Mouse (Mus musculus): Measurements from ENCODE around the gene Tex33.

The Tex33 gene

DNA sequence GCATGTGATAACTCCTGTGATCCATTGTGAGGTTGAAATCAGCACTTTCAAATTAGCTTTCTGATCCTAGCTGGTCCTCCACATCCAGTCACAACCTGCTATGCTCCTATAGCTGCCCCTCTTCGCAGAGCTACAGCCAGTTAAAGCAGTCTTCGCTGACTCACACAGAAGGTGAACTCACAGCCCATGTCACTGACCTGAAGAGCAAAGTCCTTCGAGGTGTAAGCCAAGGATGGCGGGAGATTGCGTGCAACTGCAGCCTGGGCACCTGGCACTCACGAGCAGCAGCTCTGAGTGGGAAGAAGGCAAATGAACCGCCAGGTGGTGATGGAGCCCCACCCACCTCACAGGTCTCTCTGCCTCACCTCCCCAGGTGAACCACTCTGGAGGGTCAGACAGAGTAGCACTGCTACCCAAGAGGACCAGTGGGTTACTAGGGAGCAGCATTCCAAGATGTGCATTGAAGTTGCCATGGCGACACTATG lies at the start of gene Tex33:
Gene Tex33, minus strand, starts transcription at position 435 of the 485 bp plus-strand sequence.
- no peak for DNase-seq (ENCODE audit: low spot score)

DNA sequence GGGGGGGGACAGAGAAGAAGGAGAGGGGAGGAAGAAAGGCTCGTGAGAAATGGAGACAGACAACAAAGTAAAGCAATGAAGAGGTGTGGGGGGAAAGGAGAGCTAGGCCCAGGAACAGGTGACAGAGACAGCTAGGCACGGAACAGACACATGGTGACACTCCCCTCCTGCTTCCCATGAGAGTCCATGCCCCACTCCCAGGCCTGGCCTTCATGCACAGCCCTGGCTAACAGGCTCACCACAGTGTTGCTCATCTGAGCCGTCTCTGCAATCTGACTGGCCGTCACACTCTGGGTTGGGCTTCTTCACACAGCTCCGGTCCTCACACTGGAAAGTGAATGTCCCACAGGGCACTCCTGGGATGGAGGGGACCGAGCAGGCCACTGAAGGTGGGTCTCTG lies 48.1 kb upstream of the Tex33 start:
- DNase-seq (ENCODE audit: low spot score), result no peak

DNA sequence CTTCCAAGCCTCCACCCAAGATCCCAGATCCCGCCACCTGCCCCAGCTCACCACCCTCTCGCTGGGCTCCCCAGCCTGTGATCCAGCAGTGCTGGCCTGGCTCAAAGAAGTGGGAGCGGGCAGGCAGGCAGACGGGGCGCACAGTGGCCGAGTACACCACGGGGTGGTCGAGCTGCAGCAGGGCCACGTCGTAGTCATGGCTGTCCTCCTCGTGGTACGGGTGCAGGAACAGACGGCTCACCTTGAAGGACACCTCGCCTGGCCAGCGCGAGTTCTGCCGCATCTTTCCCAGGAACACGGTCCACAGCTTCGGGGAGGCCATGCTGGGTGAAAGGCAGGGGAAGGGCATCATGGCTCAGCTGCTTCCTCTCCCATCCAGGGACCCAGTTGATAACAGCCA lies 46.5 kb upstream of the Tex33 start:
- no peak for DNase-seq (ENCODE audit: low spot score)

DNA sequence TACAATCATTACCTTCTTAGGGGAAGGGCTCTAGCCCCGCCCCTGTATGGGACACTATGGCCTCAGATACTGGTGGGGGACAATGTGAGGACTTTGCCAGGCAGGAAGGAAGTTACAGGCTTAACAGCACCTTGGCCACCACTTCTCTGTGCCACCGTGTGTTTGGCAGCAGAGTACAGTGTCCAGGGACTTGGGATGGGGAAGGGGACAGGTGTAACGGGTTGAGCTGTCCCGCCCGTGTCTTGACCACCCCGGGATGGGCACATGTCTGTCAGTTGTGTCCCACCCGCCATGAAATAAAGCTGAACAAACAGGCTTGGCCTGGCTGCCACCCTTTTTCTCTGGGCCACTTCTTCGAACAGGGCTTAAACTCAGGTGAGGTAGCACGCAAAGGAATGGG lies 43.3 kb upstream of the Tex33 start:
- DNase-seq (ENCODE audit: low spot score), result no peak

DNA sequence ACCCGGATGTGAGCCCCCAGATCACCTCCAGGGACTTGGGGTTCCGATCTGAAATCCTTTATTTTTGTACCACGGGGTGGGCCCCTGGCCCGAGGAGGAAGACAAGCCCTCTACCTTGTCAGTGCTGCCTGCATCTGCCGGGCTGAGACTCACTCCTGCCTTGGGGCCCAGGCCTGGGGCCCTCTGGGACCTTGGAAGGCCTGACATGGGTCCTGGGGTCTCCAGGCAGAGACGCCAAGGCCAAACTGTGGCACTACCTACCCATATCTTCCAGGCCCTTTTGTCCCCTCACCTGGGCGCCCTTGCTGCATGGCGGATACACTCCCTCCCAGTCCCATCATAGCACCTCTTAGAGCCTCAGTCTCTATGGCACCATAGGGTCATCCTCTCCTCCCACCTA lies 42.8 kb upstream of the Tex33 start:
- no peak for DNase-seq (ENCODE audit: low spot score)

DNA sequence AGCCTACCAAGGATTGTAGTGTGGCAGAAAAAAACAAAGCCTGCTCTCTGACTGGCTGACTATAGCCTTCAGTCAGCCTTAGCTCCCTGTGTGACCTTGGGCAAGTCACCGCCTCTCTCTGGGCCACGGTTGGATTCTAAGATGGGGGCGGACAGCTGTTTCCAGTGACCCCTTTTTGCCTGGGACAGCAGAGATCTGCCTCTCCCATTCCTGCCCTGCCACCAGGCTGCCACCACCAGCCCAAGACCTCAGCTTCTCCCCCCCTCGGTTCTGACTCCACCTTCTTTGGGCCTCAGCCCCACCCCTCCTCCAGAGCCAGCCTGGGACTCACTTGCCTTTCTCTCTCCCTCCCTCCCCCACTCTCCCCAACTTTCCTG lies 42.3 kb upstream of the Tex33 start:
- DNase-seq (ENCODE audit: low spot score), result peak; percentile 70

DNA sequence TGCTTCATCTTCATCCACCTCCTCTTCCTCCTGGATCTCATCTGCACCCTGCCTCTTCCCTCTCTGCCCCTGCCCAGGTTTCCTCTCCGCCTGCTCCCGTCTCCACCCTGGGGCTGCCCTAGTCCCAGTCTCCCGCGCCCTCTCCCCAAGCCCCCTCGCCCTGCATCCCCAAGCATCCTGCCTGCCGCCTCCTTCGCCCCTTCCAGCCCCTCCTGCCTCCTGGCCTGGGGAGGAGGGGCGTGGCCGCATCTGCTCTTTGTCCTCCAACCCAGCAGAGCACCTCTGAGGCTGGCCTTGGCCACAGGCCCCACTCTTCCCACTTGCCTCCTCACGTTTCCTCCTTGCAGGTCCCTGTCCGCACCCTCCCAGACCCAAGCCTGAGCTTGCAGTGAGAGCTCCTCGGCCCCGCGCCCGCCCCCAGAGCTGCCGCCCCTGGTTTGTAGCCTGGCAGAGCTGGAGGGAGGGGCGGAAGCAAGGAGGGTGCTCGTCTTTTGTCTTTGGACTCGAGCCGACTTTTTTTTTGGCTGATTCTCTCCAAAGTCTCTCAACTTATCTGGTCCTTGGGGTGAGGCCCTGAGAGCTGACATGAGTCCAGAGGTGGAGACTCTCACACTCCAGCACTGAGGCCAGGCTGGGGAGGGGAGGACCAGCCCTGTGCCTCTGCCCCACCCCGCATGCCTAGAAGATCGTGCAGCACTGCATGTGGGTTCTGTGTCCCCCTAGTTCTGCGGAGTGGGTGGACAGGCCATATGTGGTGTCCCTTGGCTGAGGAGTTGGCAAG lies 41.7 kb upstream of the Tex33 start:
- peak; percentile 87 for DNase-seq (ENCODE audit: low spot score)

DNA sequence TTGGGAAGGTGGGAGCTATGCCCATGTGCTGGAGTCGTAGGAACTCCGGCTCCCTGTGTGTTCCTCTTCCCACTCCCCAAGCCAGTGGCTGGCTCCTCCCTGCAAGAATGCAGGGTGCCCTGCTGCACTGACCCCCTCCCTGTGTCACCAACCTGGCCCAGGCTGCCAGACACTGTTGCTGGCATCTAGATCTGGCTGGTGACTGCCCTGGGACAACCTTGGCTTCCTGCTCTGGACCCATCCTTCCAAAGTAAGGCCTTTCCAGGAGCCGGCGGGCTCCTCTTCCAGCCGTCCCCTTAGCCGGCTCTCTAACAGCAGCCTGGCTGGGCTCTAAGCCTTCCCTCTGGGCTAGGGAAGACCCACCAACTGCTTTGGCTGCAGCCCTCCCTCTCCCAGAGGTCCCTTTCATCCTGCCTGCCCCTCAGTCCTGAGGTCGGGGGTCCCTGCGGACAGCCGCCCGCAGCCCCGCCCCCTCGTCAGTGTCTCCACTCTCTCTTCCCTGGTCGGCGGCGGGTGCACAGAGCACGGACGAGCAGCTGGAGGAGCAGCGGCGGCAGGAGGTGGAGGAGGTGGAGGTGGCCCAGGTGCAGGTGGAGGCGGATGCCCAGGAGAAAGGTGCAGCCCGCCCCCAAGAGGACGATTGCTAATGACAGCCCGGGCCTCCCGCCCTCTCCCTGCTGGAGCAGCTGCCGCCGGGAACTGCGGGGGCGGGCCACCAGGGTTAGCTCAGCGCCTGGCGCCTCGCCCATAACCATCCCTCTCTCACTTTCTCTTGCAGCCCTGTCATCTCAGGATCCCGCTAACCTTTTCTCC lies 40.9 kb upstream of the Tex33 start:
- DNase-seq (ENCODE audit: low spot score), result peak; percentile 97

DNA sequence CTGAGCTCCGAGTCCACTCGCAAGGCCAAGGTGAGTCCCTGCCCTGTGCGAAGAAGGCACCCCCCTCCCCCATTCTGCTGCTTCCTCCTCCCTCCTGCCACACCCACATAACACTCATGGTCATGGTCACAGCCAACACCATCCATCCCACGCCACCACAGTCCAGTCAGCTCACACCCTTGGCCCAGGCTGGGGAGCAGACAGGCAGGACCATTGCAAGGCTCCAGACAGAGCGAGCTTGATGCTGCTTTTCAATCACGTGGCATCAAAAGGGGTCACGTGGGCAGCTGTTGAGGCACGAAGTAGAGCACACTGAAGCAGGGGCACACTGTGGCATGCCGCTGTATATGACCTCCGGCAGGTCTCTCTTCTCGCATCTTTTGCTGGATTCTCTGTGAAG lies 40.0 kb upstream of the Tex33 start:
- no peak for DNase-seq (ENCODE audit: low spot score)

DNA sequence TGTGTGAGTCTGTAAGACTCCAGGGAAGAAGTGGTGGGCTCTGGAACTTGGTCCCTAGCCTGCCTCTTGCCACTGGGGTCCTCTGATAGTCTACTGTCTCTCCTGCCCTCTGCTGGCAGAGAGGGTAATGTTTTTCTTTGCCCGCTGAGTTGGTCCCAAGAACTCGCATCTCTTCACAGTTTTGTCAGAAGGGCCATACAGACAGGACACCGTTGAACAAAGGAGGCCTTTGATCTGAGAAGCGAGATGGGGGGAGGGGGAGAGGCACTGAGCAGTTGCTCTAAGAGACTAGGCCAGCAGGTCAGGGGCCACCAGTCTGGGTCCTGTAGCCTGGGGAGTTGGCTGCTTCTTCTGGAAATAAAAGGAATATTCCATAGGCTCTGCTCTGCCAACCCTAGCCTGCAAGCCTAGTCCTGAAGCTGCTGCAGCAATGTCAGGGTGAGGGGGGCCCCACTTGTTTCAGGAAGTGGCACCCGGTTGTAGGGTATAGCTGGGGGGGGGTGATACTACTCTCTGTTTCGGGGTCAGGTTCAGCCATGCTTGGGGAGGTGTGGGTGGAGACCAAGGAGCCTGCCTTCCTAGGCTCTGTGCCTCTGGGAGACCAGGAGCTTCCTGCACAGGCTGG lies 39.3 kb upstream of the Tex33 start:
- DNase-seq (ENCODE audit: low spot score), result peak; percentile 74

DNA sequence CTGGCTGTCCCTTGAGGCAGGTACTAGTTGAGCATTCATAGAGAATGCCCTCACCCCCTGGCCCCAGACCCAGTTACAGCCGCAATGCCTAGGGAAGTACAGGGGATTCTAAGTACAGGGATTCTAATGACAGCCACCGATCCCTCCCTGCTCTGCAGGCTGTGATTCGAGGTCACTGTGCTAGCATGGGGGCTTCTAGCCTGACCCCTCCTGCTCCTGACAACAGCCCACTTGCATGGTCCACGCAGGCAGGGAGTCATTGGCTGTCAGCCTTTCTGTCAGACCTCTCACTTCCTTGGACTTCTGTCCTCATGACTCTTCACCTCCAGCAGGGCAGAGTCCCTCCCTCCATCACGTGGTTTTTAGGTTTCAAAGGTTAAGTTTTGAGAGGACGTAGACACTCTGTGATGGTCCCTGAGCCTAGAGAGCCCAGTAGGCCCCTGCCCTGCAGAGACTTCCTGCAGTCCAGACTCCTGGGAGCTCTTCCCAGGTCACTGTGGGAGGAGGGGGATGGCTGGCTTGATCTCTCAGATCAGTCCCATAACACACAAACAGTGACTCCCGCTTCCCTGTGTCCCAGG lies 35.9 kb upstream of the Tex33 start:
- DNase-seq (ENCODE audit: low spot score), result no peak

DNA sequence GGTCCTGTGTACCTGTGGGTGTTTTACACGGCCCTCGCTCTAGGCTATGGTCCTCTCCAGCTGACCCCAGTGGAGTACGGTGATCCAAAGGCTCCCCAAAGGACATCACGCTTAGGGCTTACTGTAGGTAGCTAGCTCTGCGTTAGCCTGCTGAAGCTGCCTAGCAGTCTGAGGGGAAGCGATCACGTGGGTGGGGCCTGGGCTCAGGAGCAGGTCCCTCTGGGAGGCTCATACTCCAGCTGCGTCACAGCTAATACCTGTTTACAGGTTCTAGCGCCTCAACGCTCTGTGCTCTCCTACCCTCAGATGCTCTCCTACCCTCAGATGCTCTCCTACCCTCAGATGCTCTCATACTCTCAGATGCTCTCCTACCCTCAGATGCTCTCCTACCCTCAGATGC lies 35.2 kb upstream of the Tex33 start:
- DNase-seq (ENCODE audit: low spot score), result no peak

DNA sequence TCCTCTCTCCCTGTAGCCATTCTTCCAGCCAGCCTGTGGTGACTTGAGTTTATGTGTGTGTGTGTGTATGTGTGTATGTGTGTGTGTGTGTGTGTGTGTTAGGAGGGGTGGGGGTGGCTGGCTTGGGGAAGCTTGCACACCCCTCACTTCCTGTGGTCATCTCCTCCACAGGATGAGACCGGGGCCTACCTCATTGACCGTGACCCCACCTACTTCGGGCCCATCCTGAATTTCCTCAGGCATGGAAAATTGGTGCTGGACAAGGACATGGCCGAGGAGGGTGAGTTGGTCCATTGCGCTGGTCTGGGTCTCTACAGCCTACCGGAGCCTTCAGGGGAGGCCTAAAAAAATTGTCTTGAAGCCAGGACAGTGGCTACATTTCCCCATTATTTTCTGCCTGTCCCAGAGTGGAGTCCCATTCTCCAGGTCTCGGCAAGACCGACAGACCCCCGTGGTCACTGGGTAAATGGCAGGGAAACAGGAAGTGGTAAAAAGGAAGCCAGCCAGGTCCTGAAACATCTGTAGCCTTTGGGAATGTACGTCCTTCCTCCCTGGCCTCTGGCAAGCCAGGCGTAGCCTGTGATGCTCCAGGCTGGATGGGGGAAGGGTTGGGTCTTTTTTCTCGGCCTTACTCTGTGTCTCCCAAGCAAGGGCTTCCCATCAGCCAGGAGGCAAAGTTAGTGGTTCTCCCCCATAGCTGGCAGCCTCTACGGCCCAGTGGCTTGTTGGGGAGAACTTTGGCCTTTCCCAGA lies 34.3 kb upstream of the Tex33 start:
- no peak for DNase-seq (ENCODE audit: low spot score)

DNA sequence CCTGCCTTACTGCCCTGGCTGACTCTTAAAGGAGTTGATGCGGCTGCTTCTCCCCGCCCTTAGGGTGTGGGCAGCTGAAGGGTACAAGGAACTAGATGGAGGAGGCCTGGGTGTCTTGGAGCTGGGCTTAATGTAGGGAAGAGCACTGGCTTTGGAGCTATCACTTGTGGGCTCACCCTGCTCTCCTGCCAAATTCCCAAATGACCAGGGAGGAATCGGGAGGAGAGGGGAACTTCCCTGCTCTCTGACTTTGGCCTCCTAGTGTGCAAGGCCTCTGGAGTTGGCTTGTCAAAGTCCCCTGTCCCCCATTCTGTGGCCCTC lies 33.4 kb upstream of the Tex33 start:
- no peak for DNase-seq (ENCODE audit: low spot score)

DNA sequence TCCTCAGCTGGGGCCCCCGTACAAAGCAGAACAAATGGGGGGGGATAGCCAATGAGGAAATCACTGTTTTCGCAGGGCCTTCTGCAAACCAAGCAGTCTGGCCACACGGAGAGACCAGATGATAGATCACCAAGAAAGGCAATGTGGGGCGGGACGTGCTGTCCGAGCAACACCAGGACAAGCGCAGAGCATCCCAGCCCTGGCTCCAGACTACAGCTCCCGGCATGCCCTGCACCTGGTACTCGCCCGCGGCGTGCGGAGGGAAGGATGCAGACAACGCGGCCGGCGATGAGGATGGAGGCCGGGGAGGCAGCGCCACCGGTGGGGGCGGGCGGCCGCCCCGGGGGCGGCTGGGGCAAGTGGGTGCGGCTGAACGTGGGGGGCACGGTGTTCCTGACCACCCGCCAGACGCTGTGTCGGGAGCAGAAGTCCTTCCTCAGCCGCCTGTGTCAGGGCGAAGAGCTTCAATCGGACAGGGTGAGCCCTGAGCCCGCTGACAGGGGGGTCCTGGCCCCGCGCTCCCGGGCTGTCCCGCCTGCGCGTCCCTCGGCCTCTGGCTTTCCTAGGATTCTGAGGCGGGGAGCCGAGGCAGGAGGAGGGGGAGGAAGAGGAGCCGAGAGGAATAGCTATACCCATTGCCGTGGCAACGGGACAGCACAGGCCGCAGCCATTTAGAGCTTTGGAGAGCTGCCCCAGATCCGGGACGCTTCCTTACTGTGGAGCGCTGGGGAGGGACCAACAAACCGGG lies 32.9 kb upstream of the Tex33 start, which contains the start of gene Kctd17:
Gene Kctd17, plus strand, starts transcription at position 174 of the 748 bp plus-strand sequence.
- peak; percentile 84 for DNase-seq (ENCODE audit: low spot score)

DNA sequence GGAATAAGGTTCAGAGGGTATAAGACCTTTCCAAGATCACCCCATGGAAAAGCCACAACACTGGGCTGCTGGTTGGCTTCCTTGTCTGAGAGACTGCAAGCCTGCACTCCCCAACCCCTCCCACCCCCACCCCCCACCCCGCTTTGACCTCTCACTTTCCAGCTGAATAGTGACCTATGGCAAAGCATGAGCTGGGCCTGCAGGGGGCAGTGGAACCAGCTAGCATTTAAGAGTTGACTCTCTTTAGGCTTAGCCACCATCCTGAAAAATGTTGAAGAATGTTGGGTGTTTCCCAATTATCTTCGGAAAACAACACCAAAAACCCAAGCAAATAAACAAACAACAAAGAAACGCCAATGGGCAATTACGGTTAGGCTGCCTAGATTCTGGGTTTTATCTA lies 29.5 kb upstream of the Tex33 start:
- DNase-seq (ENCODE audit: low spot score), result no peak

DNA sequence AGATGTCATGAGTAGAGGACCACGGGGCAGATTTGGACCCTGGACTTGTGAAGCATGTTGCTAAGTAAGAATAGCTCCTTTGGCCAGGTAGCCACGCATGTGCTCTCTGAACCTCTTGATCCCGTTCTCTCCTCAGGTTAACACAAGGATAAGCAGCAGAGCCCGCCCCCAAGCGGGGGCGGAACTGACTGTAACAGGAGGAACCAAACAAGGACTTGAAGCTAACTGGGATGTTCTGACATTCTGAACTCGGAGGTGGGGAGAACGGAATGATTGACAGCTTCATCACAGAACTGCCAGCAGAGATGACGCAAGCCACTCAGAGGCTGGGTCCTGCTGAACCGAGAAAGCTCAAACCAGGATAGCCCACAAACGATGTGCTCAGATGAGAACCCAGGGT lies 28.8 kb upstream of the Tex33 start:
- no peak for DNase-seq (ENCODE audit: low spot score)

DNA sequence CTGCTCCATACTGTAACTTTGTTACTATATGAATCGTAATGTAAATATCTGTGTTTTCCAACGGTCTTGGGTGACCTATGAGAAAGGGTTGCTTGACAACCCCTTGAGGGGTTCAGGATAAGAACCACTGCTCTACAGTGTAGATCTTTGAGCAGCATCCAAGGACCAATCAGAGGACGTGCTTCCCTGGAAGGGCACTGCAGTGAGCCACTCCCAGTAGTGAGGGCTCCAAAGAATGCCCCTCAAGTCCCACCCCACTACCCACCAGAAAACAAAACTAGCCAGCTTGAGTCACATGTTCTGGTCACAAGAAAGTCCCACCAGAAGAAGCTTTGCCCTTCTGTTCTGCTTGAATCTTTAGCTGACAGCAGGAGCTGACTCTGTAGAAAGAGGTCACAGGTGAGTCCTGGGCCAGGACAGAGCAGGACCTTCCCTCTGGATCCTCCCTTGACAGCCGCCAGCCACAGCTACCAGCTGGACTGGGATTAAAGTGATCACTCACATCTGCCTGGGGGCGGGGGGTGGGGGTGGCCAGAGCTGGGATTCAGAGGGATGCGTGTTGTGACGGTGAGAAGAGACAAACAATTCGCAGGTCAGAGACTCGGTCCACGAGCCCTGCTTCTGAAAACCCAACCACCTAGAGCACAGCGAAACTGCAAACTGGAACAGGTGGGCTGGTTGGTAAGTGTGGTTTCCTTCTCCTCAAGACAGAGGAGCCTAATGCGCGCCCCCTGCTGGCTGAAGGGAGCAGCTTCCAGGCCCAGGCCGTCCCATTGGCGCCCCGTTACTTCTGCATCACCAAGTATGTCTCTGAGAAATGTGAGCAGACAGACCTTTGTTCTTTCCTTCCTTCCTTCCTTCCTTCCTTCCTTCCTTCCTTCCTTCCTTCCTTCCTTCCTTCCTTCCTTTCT lies 26.6 kb upstream of the Tex33 start:
- DNase-seq (ENCODE audit: low spot score), result peak; percentile 95

DNA sequence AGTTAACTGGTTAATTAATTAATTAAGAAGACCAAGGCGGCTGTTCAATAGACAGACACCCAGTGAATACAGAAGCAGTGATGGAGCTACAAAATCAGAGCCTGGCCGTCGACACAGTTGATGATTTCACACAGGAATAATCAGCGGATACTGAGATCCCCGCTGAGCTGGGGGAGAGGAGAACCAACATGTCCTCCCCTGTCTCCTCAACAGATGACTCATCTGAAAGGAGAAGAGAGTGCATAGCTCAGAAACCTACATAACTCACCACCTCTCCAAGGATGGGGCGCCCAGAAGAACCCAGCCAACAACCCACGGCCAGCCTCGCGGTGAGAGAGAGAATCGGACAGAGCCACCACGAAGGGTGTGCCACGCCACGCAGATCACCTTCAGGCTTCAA lies 24.7 kb upstream of the Tex33 start:
- DNase-seq (ENCODE audit: low spot score), result no peak

DNA sequence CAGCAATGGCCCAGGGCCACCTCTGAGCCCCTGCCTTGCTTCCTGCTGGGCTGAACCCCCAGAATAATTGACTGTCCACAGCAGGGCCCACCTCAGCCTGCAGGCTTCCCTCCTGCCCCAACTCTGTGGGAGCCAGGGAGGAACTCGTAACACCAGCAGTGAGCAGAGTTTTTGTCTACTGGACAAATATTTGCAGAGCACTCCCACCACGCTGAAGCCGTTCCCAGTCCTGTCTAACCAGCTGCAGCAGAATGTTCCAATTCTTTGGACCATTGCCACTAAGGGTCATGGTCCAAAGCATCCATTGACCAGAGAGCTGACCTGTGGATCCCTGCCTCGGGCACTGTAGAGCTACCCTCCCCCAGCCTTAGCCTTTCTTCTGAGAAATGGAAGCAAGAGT lies 21.2 kb upstream of the Tex33 start:
- peak; percentile 72 for DNase-seq (ENCODE audit: low spot score)

All from testis, postnatal 10 days (tissue).